Mouse (Mus musculus) intestine, embryonic 14.5 days (tissue): Measurements from ENCODE around the gene Olfr92. TPM values are rescaled to one million over a fixed set of nuclear protein-coding genes. Genes with fewer than 3 reads are reported as not detected.

Source experiments
- ATAC-seq: fragments of 200-750 bp; cut with Nextera tagmentation; replicated peaks from 2 replicates; pipeline ENCODE4 v1.8.0; 2017; ENCODE audit warnings: low read depth, moderate number of reproducible peaks, moderate TSS enrichment, moderate library complexity; ENCODE audit not compliant: low FRiP score, low TSS enrichment
- DNase-seq: peaks from one replicate; pipeline ENCODE4 v3.0.0-alpha.2; 2018; ENCODE audit warnings: low spot score
- H3K27ac ChIP-seq: fragments of 300-500 bp; sonication (generic); 2 replicates; pipeline ENCODE4 v1.5.1; 2014; ENCODE audit warnings: low read depth, mild to moderate bottlenecking, control low read depth
- H3K27me3 ChIP-seq: fragments of 300-500 bp; sonication (generic); replicated peaks from 2 replicates; pipeline ENCODE4 v1.6.1; 2014; ENCODE audit warnings: low read length, control low read depth; ENCODE audit not compliant: control insufficient read depth, insufficient read depth
- H3K36me3 ChIP-seq: fragments of 300-500 bp; sonication (generic); 2 replicates; pipeline ENCODE4 v1.6.1; 2014; ENCODE audit warnings: low read length, control low read depth; ENCODE audit not compliant: control insufficient read depth, insufficient read depth
- H3K4me1 ChIP-seq: fragments of 300-500 bp; sonication (generic); replicated peaks from 2 replicates; pipeline ENCODE4 v1.6.1; 2014; ENCODE audit warnings: low read length, control low read depth, mixed read lengths; ENCODE audit not compliant: control insufficient read depth, insufficient read depth
- H3K4me2 ChIP-seq: fragments of 300-500 bp; sonication (generic); 2 replicates; pipeline ENCODE4 v1.6.1; 2014; ENCODE audit warnings: low read length
- H3K4me3 ChIP-seq: fragments of 300-500 bp; sonication (generic); 2 replicates; pipeline ENCODE4 v1.5.1; 2014; ENCODE audit warnings: low read depth, low read length, control low read depth, mixed read lengths
- H3K9ac ChIP-seq: fragments of 300-500 bp; sonication (generic); 2 replicates; pipeline ENCODE4 v1.6.1; 2014; ENCODE audit warnings: mild to moderate bottlenecking, low read length
- H3K9me3 ChIP-seq: fragments of 300-500 bp; sonication (generic); 2 replicates; pipeline ENCODE4 v1.6.1; 2016; ENCODE audit warnings: low read length, control low read depth; ENCODE audit not compliant: control insufficient read depth
- WGBS: fragments of 180-500 bp; shearing (Covaris S2); extraction: QIAGEN DNeasy Blood & Tissue Kit; methylation state at CpG from one replicate; pipeline ENCODE4 v1.1.7; 2014; 5-methylcytosine and 5-hydroxymethylcytosine counted together
- polyA plus RNA-seq: library from polyadenylated mRNA; unstranded; fragments of >200 nt; fragmentation: Nextera tagmentation; extraction: Ambion mirVana; gene quantifications from 2 replicates; pipeline ENCODE4 v1.2.1, GENCODE M21; 2014

Olfr92 gene
- polyA plus RNA-seq, 1 experiment from 2014 or later, result not detected

DNA sequence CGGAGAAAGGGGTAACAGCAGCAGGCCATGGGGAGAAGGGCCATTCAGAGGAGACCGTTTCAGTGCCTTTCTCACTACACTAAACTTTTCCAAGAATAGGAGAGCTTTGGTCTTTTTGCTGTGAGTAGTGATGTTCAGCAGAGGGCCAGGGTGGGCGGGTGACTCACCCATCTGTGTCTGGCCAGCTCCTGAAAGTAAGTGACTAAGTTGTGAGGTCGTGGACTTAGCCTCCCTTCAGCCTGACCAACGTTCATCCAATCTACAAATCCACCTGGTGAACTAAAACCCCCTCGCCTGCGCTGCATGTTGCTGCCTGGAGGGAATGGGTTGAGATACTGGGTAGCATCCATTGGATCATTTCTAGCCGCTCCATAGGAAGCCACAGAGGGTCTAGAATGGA lies 49.8 kb downstream of the Olfr92 start:
- WGBS, result 90% methylated on average over 8 of the region's 8 CpGs
- peak; percentile 6 for DNase-seq
- no peak overlapping the region for H3K9ac ChIP-seq
- no peaks in the 10 kb centered on the region for H3K9me3 ChIP-seq
- H3K4me1 ChIP-seq, result no peaks in the 10 kb centered on the region
- ATAC-seq, result no peak
- H3K4me3 ChIP-seq, result no peak overlapping the region
- H3K27ac ChIP-seq, result no peak overlapping the region
- H3K4me2 ChIP-seq, result no peak overlapping the region
- H3K36me3 ChIP-seq, result peaks cover 94% of the 10 kb centered on the region
- H3K27me3 ChIP-seq, result no peaks in the 10 kb centered on the region

DNA sequence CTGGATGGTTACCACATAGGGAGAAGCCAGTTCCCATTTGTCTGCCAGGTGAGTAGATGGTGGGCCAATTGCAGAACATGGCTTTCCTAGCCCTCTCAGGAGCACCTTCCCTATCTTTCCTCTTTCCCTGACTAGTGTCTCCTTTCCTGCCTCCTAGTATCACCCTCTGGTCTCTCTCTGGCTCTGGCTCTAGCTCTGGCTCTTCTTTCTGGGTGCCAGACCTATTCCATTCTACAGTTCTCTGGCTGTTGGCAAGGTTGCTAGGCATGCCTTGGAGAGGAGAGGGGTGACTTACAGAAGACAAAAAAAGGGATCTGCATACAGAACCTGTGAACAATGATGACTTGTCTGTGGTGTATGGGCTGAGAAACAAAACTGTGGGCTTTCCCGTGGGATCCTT lies 52.0 kb downstream of the Olfr92 start:
- H3K4me2 ChIP-seq, result no peak overlapping the region
- H3K4me3 ChIP-seq, result no peak overlapping the region
- WGBS, result 93% methylated on average over 1 of the region's 1 CpGs
- no peaks in the 10 kb centered on the region for H3K4me1 ChIP-seq
- no peak overlapping the region for H3K27ac ChIP-seq
- ATAC-seq, result no peak
- no peak overlapping the region for H3K9ac ChIP-seq
- H3K27me3 ChIP-seq, result no peaks in the 10 kb centered on the region
- no peak for DNase-seq
- peaks cover 96% of the 10 kb centered on the region for H3K36me3 ChIP-seq
- H3K9me3 ChIP-seq, result no peaks in the 10 kb centered on the region

DNA sequence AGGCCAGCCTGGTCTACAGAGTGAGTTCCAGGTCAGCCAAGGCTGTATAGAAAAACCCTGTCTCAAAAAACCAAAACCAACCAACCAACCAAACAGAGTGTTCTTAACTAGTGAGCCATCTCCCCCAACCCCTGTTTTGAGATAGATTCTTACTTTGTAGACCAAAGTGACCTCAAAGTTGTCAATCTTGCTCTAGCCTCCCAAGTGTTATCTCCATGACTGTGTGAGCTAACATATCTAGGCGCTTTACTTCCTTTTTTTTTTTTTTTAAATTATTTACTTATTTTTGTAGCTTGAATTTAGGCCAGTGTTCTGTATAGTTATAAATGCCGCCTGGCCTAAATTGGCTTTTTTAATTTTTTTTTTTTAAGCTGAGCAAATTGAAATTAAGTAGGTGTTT lies 53.9 kb downstream of the Olfr92 start:
- DNase-seq (no peak), ATAC-seq (no peak)
- Histone ChIP-seq H3K9ac (no peak overlapping the region), H3K27ac (no peak overlapping the region), H3K4me2 (no peak overlapping the region), H3K4me1 (no peaks in the 10 kb centered on the region), H3K4me3 (no peak overlapping the region), H3K27me3 (no peaks in the 10 kb centered on the region), H3K9me3 (no peaks in the 10 kb centered on the region), H3K36me3 (peaks cover 98% of the 10 kb centered on the region)
- 97% methylated on average over 2 of the region's 2 CpGs for WGBS

DNA sequence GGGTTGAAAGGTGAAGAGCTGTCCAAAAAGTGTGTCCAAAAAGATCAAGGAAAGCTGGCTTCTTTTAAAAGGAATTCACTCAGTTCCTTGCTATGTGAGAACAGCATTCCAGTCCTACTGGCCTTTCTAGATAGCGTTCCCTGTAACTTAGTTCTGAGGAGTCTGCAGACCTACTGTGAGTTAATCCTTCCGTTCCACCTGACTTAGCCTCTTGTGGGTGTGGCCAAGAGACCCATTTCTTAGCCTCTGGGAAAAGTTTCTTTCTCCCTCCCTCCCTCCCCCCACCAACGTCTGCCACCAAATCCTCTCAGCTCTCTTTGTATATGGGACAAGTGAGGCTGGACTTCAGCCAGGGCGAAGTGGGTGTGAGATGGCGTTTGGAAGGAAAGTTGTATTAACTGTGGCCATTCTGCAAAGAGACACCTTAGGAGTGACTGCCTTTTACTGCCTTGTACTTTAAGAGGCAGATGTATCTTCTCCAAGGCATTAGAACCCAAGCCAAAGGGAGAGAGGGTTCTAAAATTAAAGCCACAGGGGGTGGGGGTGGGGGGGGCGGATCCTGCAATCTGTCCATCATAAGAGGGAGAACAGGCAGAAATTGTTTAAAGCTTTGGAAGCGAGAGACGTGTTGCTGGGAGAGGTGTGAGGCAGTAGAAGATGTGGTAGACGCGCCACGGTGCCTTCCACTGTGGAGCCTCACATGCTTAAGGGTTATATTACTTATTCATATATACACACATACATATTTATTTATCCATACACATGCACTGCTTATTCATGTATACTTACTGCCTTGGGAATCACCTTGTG lies 56.0 kb downstream of the Olfr92 start:
- DNase-seq (no peak), ATAC-seq (no peak)
- H3K27ac ChIP-seq, result no peak overlapping the region
- no peaks in the 10 kb centered on the region for H3K9me3 ChIP-seq
- H3K27me3 ChIP-seq, result no peaks in the 10 kb centered on the region
- no peak overlapping the region for H3K9ac ChIP-seq
- H3K4me3 ChIP-seq, result no peak overlapping the region
- 90% methylated on average over 11 of the region's 11 CpGs for WGBS
- no peaks in the 10 kb centered on the region for H3K4me1 ChIP-seq
- peaks cover 94% of the 10 kb centered on the region for H3K36me3 ChIP-seq
- H3K4me2 ChIP-seq, result no peak overlapping the region

DNA sequence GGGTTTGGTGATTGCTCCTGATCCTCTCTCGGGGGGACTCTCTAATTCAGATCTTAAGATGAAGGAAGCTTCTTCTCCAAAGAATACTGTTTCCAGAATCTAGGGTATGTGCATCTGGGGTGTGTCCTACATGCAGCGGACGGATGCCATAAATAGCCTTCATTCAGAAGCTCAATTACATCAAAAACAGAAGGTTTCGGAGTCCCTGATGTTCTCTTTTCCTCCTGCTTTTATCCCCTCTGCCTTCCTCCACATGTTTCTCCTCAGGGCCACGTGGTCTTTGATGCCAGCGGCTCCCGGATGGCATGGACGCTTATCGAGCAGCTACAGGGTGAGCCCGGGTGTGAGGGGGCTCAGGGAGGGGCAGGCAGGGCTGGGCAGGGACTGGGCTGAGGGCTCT lies 56.8 kb downstream of the Olfr92 start:
- Histone ChIP-seq H3K4me3 (no peak overlapping the region), H3K9ac (no peak overlapping the region), H3K4me1 (no peaks in the 10 kb centered on the region), H3K27me3 (no peaks in the 10 kb centered on the region), H3K27ac (no peak overlapping the region), H3K9me3 (no peaks in the 10 kb centered on the region), H3K36me3 (peaks cover 94% of the 10 kb centered on the region), H3K4me2 (no peak overlapping the region)
- ATAC-seq (no peak), DNase-seq (no peak)
- WGBS, result 85% methylated on average over 10 of the region's 10 CpGs

DNA sequence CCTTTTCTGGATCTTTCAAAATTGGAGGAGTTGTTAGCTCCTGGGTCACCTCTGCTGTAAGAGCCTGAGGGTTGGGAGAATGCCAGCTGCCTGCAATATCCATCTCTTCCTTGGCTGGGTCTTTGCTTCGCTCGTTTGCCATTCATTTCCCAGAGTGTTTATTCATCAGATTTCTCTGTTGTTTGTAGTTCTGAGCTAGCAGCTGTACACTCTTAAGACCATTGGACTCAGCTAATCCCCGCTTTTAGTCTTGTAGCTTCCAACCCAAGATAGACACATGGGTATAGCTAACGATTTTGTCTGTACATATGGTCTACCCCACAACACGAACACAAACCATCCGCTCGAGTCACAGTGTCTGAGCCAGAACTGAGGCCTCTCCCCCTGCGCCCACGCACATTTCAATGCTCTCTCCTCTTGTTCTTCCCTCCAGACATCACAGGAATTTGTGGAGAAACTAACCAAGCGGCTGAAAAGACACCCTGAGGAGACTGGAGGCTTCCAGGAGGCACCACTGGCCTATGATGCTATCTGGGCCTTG lies 57.7 kb downstream of the Olfr92 start:
- DNase-seq (no peak), ATAC-seq (no peak)
- Histone ChIP-seq H3K9me3 (no peaks in the 10 kb centered on the region), H3K27ac (no peak overlapping the region), H3K4me3 (no peak overlapping the region), H3K9ac (no peak overlapping the region), H3K4me1 (no peaks in the 10 kb centered on the region), H3K36me3 (peaks cover 94% of the 10 kb centered on the region), H3K27me3 (no peaks in the 10 kb centered on the region), H3K4me2 (no peak overlapping the region)
- WGBS, result 84% methylated on average over 10 of the region's 10 CpGs

DNA sequence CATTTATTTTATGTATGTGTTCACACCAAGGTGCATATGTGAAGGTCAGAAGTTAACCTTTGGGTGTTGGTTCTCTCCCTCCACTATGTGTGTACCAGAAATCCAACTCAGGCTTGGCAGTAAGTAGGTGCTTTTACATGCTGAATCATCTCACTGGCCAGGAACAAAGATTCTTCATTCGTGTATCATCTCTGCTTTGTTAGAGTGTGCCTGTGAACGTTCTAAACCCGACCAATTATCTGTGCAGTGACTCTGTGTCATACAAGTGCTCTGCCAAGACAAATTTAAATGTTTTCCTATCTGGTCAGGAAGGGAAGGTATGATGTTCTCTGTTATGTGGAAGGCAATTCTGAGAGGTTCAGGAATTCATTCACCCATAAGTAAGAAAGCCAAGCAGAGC lies 58.5 kb downstream of the Olfr92 start:
- WGBS, result 88% methylated on average over 3 of the region's 3 CpGs
- DNase-seq (no peak), ATAC-seq (no peak)
- Histone ChIP-seq H3K9ac (no peak overlapping the region), H3K27ac (no peak overlapping the region), H3K9me3 (no peaks in the 10 kb centered on the region), H3K4me3 (no peak overlapping the region), H3K36me3 (peaks cover 94% of the 10 kb centered on the region), H3K4me1 (no peaks in the 10 kb centered on the region), H3K27me3 (no peaks in the 10 kb centered on the region), H3K4me2 (no peak overlapping the region)
